Mouse (Mus musculus) liver, embryonic 14.5 days (tissue): ENCODE data around the gene Gm48552. TPM values are rescaled to one million over a fixed set of nuclear protein-coding genes. Genes with fewer than 3 reads are reported as not detected.
A peak's percentile ranks its signal among the peaks of the same experiment; 100 is the strongest.

Experiments used
- ATAC-seq: fragments of 200-750 bp; cut with Nextera tagmentation; 2 replicates; pipeline ENCODE4 v1.8.0; 2017; ENCODE audit warnings: moderate number of reproducible peaks, mild to moderate bottlenecking, moderate library complexity; ENCODE audit not compliant: insufficient read depth
- DNase-seq, 3 experiments: peaks; one replicate each; pipeline ENCODE4 v3.0.0-alpha.2; 2012 to 2013; ENCODE audit warnings: low read depth in 3 of 3, low spot score in 3 of 3
- H3K27ac ChIP-seq: fragments of 300-500 bp; sonication (generic); 2 replicates; pipeline ENCODE4 v1.5.1; 2014; ENCODE audit warnings: moderate library complexity, mild to moderate bottlenecking, control low read depth, inconsistent platforms
- H3K27me3 ChIP-seq: fragments of 300-500 bp; sonication (generic); 2 replicates; pipeline ENCODE4 v1.6.1; 2014; ENCODE audit warnings: mild to moderate bottlenecking, low read length, moderate library complexity; ENCODE audit not compliant: control insufficient read depth, insufficient read depth
- H3K36me3 ChIP-seq: fragments of 300-500 bp; sonication (generic); replicated peaks from 2 replicates; pipeline ENCODE4 v1.6.1; 2014; ENCODE audit warnings: low read depth; ENCODE audit not compliant: control insufficient read depth, insufficient read depth
- H3K4me1 ChIP-seq, 2 experiments: fragments of 200-500 bp in 1 of 2; fragments of 300-500 bp in 1 of 2; sonication (generic) in 1 of 2; replicated peaks; 2 replicates each; pipeline ENCODE4 v1.6.1; 2012 to 2014; ENCODE audit warnings: antibody characterized with exemption in 1 of 2, inconsistent platforms in 1 of 2, low read length in 1 of 2; ENCODE audit not compliant: control insufficient read depth in 2 of 2, insufficient read depth in 2 of 2
- H3K4me2 ChIP-seq: fragments of 300-500 bp; sonication (generic); 2 replicates; pipeline ENCODE4 v1.6.1; 2014; ENCODE audit warnings: low read depth, mild to moderate bottlenecking, control low read depth, moderate library complexity
- H3K4me3 ChIP-seq, 2 experiments: fragments of 200-500 bp in 1 of 2; fragments of 300-500 bp in 1 of 2; sonication (generic) in 1 of 2; 2 replicates each; pipeline ENCODE4 v1.5.1; 2012 to 2014; ENCODE audit warnings: low read depth in 2 of 2, low read length in 2 of 2, mild to moderate bottlenecking in 2 of 2, control low read depth in 1 of 2, inconsistent platforms in 1 of 2, moderate library complexity in 1 of 2; ENCODE audit not compliant: insufficient read depth in 1 of 2
- H3K9ac ChIP-seq: fragments of 300-500 bp; sonication (generic); replicated peaks from 2 replicates; pipeline ENCODE4 v1.6.1; 2014; ENCODE audit warnings: mild to moderate bottlenecking, control low read depth, moderate library complexity
- H3K9me3 ChIP-seq: fragments of 300-500 bp; sonication (generic); 2 replicates; pipeline ENCODE4 v1.6.1; 2016; ENCODE audit warnings: low read length, mixed read lengths; ENCODE audit not compliant: control insufficient read depth
- CTCF ChIP-seq: IDR thresholded peaks from 2 replicates; pipeline ENCODE4 v1.5.1; 2016; ENCODE audit warnings: antibody characterized with exemption, low read depth, control low read depth
- EP300 ChIP-seq: IDR thresholded peaks from 2 replicates; pipeline ENCODE4 v1.6.1; 2016; ENCODE audit warnings: antibody characterized with exemption, low read depth
- WGBS: fragments of 180-500 bp; shearing (Covaris S2); extraction: QIAGEN DNeasy Blood & Tissue Kit; methylation state at CpG from one replicate; pipeline ENCODE4 v1.1.7; 2014; ENCODE audit not compliant: insufficient replicate concordance; 5-methylcytosine and 5-hydroxymethylcytosine counted together
- polyA plus RNA-seq, 2 experiments: library from polyadenylated mRNA; depleted of rRNA in 1 of 2; stranded (reverse) in 1 of 2; unstranded in 1 of 2; fragments of >200 nt; fragmentation: Nextera tagmentation in 1 of 2; extraction: Ambion mirVana in 1 of 2; gene quantifications; 2 replicates each; pipeline versions ENCODE4 v1.2.1 to v1.2.3; 2012 to 2014

The Gm48552 gene
- polyA plus RNA-seq, 2 experiments, result 0.36 to 0.90 TPM

DNA sequence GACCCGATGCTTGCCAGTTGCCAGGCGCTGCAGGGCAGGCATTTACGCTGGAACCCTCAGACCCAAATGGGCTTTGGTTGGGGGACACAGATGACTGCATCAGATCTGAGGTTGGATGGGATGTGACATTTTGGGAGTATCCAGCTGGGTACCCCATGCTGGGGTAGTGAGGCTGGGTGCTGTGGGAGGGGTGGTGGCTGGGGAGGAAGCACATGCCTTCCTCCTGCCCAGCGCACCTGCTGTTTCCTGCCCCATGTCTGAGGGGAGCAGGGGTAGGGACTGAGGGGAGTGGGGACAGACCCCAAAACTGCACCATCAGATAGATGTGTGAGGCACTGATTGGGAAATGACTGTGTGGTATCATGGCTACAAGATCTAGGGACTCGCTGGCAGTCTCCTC is 7.9 kb downstream of the Gm48552 start:
- WGBS, result 74% methylated on average over 5 of the region's 5 CpGs

DNA sequence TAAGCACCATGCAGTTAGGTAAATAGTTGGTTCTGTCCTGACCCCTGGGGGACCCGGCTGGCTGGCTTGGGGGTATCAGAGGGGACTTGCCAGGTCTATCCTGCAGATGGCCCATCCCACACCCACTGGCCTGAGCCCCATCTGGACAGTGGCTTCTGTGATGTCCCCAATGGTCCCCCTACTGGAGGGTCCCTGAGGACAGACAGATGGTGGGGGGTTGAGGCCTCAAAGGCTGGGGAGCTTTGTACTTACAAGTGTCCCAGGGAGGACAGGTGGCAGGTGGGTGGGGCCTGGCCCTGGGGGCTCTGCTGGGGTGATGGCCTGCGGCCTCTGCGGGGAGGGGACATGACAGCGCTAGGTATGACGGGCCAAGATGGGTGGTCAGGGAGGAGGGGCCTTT is 10.5 kb downstream of the Gm48552 start:
- H3K36me3 ChIP-seq, result no peaks in the 10 kb centered on the region; the same call in 1 of the 2 replicates
- H3K27me3 ChIP-seq, result no peaks in the 10 kb centered on the region; the same call in 1 of the 2 replicates
- DNase-seq (no peak), ATAC-seq (no peak)
- H3K4me3 ChIP-seq, result no peak overlapping the region
- no peak overlapping the region for H3K4me2 ChIP-seq
- H3K27ac ChIP-seq, result no peak overlapping the region
- H3K4me1 ChIP-seq, result peaks cover 7 to 12% of the 10 kb centered on the region in 2 experiments; a peak in 3 of 4 replicates
- H3K9ac ChIP-seq, result no peak overlapping the region
- TF ChIP-seq CTCF (no peak), EP300 (no peak)
- WGBS, result 77% methylated on average over 5 of the region's 5 CpGs
- no peaks in the 10 kb centered on the region for H3K9me3 ChIP-seq

More for the DNA sequence above, 7.9 kb downstream of the Gm48552 start:
- Histone ChIP-seq H3K4me1 (peaks cover 5 to 11% of the 10 kb centered on the region in 2 experiments), H3K36me3 (no peaks in the 10 kb centered on the region; the same call in 1 of the 2 replicates), H3K4me3 (no peak overlapping the region), H3K27ac (no peak overlapping the region), H3K4me2 (no peak overlapping the region), H3K9ac (no peak overlapping the region), H3K9me3 (no peaks in the 10 kb centered on the region), H3K27me3 (no peaks in the 10 kb centered on the region)
- DNase-seq (no peak), ATAC-seq (no peak)
- TF ChIP-seq CTCF, result no peak

- ATAC-seq (no peak), DNase-seq (no peak)
- H3K4me3 ChIP-seq, result no peak overlapping the region
- TF ChIP-seq CTCF (no peak), EP300 (no peak)
- H3K4me1 ChIP-seq, result peaks cover 7 to 12% of the 10 kb centered on the region in 2 experiments; a peak in 3 of 4 replicates
- WGBS, result 72% methylated on average over 18 of the region's 18 CpGs
- H3K9ac ChIP-seq, result no peak overlapping the region
- no peaks in the 10 kb centered on the region; the same call in 1 of the 2 replicates for H3K36me3 ChIP-seq
- no peaks in the 10 kb centered on the region for H3K9me3 ChIP-seq
- H3K4me2 ChIP-seq, result no peak overlapping the region
- H3K27me3 ChIP-seq, result peaks cover 3% of the 10 kb centered on the region; the same call in 1 of the 2 replicates
- H3K27ac ChIP-seq, result no peak overlapping the region
Observed at GRCm38 (mm10) chr10:81399798-81400308, 11.0 kb downstream of the Gm48552 start.

DNA sequence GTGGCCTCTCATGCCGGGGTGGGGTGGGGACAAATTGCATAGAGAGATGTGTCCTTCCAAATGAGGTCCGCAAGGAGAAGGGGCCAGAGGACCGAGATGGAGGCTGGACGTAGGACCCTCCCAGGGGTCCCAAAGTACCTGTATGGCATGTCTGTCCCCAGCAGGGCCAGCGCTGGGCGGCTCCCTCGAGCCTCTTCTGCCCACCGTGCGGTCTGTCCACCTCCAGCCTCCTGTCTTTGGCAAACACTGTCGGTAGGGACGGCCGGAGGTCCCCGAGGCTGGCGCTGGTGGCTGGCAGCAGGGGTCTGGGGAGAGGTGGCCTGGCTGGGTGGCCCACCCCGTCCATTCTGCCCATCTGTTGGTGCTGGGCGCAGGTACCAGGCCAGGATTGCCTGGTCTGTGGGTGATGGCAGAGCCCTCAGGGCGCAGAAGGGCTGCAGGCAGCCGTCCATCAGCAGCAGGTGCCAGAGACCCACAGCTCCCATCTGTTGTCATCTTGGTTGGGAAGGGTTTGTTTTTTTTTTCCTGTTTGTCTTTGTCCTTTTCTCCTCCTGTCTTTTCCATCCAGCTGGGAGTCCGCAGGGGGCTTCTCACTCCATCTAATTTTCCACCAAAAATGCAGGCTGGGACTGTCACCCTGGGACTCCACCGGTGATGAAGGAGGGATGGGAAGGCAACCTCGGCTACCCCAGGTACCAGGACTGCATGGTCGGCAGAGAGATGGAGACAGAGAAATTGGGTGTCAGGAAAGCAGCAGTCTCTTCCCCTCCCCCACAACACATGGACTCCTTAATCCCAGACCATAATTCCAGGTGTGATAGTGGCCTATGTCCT is 11.8 kb downstream of the Gm48552 start:
- Histone ChIP-seq H3K4me2 (no peak overlapping the region), H3K27me3 (peaks cover 3% of the 10 kb centered on the region; the same call in 1 of the 2 replicates), H3K9ac (no peak overlapping the region), H3K36me3 (no peaks in the 10 kb centered on the region; the same call in 1 of the 2 replicates), H3K4me1 (peaks cover 7 to 12% of the 10 kb centered on the region in 2 experiments; a peak in 3 of 4 replicates), H3K4me3 (no peak overlapping the region), H3K9me3 (no peaks in the 10 kb centered on the region), H3K27ac (no peak overlapping the region)
- ATAC-seq (no peak), DNase-seq (no peak)
- 69% methylated on average over 22 of the region's 22 CpGs for WGBS
- TF ChIP-seq EP300 (no peak), CTCF (no peak)

DNA sequence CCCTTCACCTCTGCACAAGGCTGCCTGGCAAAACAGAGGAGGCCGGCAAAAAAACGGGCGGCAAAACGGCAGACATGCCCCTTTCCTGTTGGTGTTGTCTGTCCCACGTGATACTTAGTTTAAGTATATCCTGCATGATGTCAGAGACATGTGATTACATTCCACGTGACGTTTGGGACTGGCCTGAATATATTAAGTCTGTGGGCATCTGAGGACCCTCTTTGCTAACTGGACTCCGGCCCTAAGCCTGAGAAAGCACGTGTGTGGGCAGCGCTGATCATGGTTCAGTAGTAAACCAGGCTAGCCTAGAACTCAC is 12.4 kb downstream of the Gm48552 start:
- ATAC-seq (peak; percentile 2; the same call in 1 of the 2 replicates), DNase-seq (no peak)
- H3K36me3 ChIP-seq, result no peaks in the 10 kb centered on the region; the same call in 1 of the 2 replicates
- no peak overlapping the region for H3K4me2 ChIP-seq
- H3K9ac ChIP-seq, result no peak overlapping the region
- no peak overlapping the region for H3K27ac ChIP-seq
- H3K27me3 ChIP-seq, result peaks cover 4% of the 10 kb centered on the region
- peaks cover 7 to 12% of the 10 kb centered on the region in 2 experiments; a peak in 3 of 4 replicates for H3K4me1 ChIP-seq
- no peaks in the 10 kb centered on the region for H3K9me3 ChIP-seq
- 46% methylated on average over 10 of the region's 10 CpGs for WGBS
- no peak for TF ChIP-seq CTCF
- TF ChIP-seq EP300, result no peak
- H3K4me3 ChIP-seq, result no peak overlapping the region
